Mouse (Mus musculus) kidney, adult 8-10 months (tissue): ENCODE measurements at regions not wholly inside any gene's neighbourhood (a gene's known extent, or its start where the extent isn't known, plus 50 kb on each side); places are given as distances from the start of the nearest gene placed in this dataset.
"Not testable (repeated sequence)": the region's sequence is repeated elsewhere in the genome, so short reads cannot be mapped to it uniquely, and the experiment has no call there.

ENCODE experiments used
- DNase-seq, 2 experiments: peaks; one replicate each; pipeline ENCODE4 v3.0.0; 2022

DNA sequence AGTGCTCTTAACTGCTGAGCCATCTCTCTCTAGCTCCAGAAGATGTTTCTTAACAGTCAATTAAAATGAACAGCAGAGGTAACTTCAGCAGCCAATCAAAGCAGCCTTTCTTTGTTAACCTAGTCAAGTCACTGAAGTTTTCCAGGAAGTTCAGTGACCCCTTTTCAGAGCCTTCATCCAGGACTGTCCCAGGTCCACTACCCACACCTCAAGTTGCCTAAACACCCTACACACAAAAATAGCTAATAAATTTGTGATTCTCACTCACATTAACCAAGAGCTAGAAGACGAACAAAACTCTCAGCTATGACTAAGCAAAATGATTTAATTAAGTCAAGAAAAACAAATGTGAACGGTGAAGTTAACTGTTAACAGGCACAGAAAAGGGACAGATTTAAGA, 214.0 kb upstream of the Smim15 start:
- DNase-seq = peak in 1 of 2 experiments; percentile 63

DNA sequence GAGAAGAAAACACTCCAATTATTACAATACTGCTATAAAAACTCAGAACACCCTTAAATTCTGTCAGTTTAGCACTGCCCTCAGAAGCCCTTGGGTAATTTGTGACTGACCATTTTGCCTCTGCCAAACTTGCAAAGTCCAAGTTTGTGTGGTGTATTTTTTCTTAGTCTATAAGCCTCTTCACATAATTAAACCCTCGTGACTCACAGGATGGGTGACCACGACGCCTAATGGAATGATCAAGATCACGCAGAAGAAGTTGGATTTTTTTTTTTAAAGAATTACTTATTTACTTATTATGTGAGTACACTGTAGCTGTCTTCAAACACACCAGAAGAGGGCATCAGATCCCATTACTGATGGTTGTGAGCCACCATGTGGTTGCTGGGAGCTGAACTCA, 214.4 kb upstream of the Smim15 start:
- DNase-seq = peak; percentile 27 to 61

DNA sequence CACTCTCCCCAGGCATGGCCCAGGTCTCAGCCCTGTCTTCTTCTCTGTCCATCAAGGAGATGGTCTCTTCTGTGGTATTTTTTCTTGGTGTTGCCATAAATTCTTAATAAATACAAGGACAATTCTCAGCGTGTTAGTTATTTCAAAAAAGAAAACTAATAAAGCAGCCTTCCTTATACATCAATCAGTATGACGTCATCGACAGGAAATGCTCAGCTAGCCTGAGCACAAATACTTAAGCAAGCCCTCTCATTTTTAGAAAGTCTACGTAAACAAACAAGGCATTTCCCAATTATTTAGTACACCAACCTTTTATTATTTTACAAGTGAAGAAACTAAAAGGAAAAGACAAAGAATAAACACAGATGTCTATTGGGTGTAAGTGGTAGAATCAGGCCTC, 218.6 kb upstream of the Smim15 start:
- DNase-seq = no peak

DNA sequence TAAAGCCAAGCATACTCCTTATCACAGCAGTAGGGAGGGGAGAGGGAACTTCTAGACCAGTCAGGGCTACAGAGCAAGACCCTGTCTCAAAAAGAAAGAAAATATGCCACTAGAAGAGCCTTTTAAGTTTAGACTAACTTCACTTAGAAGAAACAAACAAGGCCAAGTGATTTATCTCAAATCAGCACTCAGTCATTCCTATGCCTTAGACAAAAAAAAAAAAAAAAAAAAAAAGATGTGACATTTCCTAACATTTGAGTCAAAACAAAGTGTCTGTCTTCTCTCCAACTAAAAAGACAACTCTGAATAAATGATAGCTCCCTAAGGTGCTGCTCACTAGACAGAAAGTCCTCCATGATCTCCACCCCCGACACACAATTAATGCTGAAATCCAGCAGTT, 220.9 kb upstream of the Smim15 start:
- DNase-seq = no peak

DNA sequence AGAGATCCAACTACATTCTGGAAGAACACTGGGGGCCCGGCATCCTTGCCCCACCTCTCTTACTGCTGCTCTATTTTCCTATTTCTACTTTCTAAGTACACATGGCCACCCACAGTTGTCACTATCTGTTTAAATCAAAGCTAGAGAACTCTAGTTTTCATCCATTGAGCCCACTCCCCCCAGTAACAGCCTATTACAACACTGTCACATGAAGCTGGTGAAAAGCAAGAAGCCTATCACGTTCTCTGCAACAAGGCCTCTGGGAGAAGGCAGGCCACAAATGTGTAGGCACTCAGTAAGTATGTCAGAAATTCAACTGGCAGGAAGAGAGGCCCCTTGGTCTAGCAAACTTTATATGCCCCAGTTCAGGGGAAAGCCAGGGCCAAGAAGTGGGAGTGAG, 222.0 kb upstream of the Smim15 start:
- no peak for DNase-seq

DNA sequence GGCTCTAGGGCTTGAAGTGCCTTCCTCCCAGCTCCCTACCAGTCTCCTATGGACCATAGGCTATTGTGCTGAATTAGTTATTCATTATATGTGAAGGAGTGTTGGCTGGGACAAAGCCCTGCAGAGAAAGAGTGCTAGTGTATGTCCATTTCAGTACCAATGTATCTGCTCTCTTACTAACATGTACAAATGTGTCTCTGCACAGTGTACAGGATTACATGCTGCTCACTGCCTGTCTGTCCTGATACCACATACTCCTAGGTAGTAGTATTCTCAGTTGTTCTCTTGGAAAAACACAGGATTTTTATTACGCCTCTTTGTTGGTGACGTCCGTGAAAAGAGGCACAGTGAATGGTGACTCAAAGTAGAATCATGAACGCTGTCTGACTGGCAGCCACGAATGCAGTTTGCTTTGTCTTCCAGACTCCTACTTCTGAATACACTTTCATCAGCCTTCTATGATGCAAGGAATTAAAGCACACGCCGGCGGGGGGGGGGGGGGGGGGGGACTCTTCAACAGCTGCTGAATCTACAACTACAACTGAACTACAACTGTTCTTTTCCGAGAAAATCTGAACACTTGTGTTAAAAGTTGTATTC, 230.6 kb upstream of the Smim15 start:
- no peak for DNase-seq

DNA sequence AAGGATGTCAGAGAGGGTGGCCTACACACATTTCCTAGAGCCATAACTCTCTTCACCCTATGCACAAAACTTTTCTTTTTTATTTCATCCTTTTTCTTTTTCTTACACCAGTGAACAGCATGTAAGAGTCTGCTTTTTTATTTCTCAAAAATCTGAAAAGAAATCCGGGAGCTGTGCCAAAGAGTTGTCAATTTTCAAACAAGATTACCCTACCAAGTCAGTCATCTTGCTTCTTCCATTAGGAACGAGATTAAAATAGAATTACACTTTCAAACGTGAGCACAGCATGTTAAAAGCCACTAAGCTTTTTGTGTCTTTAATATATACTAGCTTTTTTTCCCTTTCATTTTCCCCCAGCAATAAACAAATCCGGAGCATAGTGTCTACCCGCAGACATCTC, 232.2 kb upstream of the Smim15 start:
- no peak for DNase-seq

DNA sequence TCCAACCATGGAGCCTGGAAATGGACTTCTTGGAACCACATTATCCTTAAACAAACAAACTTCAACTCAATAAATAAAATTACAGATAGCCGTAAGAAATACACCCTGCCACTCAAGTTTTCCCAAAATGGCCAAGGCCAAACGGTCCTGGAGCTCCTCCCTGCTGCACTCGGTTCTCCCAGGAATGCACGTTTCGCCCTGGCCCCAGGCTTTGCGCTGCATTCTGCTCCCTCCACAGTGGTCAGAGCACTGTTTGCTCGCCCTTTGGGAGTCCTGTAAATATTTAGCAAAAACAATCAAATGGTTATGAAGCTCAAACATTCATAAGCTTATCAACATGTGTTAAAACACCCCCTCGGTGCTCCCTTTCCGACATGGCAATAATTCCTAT, 233.4 kb upstream of the Smim15 start:
- DNase-seq = no peak

DNA sequence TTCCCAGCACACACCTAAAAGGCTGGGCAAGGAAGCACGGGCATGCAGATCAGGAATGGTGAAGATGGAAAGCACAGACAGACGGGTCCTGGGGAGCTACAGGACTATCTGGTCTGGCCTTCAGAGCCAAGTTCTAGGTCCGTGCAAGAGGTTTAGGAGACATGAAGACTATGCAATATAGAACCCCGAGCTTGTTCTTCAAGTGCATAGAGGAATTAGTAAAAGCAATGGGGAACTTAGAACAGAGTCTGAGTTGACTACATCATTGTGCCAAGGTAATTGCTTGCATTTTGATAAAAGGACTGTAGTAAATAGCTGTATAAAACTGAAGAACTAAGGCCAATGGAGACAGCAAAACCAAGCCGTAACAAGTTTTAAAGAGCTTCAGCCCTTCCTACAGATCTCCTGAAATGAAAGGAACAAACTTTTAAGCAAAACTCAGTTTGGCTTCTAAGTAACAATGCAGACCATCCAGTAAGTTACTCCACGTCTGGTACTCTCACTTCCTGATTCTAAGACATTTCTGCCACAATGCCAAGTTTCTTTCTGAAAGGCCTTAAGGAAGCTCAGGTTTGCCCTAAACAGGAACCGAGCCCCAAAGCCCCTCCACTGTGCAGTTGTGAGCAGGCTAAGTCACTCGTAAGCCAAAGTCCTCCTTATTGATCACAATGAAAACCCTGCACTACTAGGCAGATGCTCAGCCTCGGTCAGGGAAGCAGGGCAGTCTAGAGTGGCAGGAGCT, 234.0 kb upstream of the Smim15 start:
- DNase-seq = no peak

DNA sequence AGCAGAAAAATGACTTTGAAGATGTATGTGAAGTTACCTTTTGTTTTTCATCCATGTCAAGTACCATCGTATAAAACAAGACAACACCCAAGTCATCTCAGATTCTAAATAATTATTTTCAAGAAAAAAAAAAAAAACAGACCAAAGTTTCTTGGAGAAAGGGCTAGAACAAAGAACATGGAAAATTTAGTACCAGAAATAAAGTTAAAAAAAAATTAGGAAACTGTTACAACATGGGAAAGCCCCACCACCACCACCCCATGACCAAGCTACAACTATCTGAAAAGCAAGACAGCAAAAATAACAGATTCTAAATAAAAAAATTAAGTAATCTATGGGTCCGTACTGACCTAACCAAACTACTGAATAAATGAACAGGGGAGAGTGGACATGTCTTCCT, 235.3 kb upstream of the Smim15 start:
- no peak for DNase-seq

DNA sequence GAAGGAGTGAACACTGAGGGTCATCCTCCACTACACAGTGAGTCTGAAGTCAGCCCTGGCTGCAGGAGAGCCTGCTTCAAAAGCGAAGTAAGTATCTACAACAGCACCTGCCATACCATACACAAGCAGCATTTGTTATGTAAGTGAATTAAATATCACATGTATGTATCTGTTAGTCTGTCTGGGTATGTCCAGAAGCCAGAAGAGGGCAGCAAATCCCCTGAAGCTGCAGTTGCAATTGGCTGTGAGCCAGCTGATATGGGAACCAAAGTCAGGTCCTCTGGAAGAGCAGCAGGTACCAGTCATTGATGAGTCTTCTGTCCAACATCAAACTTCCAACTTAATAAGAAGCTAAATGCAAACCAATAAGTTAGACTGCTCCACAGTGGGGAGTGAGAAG, 239.8 kb upstream of the Smim15 start:
- DNase-seq = peak in 1 of 2 experiments; percentile 26

DNA sequence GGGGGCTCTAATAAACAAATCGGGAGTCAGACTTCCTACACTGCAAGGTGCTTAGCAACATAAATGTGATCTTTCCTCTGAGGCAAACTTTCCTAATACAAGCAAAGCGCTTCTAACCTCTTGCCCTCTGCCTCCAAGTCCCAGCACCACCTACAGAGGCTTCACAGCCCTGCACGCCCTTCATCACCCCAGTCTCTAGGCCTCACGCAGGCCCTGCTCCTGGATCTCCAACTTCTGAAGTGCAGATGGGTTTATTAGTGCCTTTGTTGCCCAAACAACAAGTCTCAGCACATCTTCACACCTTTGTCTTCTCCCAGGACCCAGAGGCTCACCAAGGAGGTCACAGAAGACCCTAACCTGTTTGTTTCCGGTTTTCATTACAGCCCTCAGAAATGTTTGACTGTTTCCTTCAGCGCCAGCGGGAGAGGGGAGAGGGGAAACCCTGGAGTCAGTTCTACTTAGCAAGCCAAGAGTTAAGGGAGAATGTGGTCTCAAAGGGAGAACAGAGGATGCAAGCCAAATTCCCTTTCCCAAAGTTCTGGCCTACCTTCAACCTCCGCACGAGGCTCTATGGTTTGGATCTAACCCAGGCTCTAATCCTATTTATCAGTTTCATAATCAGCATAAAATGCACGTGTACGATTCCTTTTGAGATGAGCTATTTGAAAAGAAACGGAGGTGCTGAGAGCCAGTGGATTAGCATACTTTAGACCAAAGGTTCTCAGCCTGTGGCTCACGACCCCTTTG, 244.9 kb upstream of the Smim15 start:
- no peak for DNase-seq

DNA sequence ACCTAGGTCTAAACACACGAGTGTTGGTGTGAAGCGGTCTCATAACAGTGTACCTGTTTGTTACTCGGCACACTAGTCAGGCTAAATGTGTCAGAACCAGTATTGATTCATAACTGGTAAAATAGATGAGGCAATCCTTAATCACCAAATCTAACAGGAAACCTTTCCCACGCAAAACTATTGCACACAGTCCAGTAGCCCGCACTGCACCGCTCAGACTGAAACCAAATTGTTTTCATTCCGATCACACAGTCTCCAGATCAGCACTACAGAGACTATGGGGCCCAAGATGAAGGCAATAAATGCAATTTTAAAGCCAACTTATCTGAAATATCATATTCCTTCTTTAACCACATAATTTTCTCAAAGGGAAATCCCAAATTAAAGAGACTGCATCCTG, 246.1 kb upstream of the Smim15 start:
- no peak for DNase-seq

DNA sequence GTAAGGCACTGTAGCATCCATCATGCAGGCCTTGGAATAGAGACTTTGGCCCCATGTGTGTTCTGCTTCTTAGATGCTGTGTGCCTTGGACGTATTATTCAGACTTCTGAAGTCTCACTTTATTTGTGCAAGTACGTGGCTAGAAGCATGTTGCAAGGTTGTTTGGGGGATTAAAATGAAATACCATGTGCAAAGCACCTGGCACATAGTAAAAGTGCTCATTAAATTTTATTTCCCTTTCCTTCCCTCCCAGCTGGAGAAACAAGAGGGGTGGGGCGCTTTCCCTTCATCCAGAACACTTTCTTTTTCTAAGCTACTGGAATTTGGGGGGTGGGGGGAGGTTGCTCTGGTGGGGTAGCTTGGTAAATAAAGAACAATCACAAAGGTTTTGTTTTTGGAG, 248.7 kb upstream of the Smim15 start:
- DNase-seq = no peak

DNA sequence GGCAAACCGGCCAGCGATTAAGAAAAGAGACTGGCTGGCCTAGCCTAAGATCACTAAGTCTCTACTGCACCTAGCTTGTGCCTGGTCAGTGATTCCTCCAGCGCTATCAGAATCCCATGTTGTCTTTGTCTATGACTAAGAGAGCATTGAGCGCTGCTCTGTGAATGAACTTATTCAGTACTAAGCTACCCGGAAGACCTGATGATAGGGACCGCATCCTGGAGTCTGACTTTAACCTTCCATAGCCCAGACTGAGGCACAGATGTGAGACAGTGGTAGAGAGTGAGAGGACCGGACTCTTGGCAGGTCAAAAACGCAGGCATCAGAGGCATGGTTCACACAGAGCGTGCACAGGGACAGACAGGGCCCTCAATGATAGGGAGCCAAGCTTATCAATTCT, 252.5 kb upstream of the Smim15 start:
- DNase-seq = no peak

DNA sequence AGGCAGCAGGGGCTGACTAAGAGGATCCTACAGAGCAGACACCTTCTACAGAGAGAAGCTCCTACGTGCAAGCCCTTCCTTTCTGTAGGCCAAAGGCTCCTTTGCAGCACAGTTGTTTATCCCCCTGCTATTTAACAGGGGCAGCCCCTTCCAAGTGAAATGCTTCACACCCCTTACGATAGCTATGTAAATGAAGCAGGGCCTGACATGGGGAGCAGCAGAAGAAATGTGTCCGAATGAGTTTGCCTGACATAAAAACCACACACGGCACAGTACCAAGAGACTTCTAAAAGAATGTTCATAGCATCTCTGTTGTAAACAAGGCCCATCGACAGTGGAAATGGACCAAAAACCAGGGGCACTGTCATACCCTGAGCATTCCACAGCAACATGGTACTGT, 259.3 kb upstream of the Smim15 start:
- no peak for DNase-seq

DNA sequence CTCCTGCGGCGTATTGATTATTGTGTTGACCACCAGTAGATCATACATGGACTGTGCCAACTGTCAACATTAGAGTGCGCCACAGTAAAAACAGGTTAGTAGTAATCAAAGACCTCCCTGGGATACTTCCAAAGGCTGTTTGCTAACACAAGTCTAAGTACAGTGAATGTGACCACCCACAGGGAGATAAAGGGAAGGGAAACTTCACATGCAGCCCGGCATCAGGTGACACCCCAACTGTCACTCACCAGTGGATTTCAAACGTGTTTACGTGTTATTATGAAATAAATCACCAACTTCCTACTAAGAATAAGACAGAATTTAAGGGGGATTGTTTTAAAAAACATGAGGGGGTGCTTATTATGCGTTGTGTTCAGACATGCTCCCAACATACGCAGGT, 262.5 kb upstream of the Smim15 start:
- no peak for DNase-seq

DNA sequence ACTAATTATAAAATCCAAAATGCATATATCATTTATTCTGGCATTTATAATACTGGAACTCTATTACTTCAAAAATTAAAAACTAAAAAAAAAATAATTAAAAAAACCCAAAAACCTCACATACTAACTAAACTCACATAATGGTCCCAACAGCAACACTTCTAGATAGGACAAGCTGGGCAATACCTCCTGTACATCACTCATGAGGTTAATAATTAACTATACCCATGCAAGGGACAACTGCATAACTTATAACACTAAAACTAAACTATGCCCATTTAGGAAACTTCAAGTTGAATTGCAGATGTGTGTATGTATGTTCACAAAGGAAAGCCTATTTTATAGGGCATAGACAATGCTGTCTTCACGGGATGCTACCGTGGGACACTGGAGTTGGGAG, 263.0 kb upstream of the Smim15 start:
- no peak for DNase-seq

DNA sequence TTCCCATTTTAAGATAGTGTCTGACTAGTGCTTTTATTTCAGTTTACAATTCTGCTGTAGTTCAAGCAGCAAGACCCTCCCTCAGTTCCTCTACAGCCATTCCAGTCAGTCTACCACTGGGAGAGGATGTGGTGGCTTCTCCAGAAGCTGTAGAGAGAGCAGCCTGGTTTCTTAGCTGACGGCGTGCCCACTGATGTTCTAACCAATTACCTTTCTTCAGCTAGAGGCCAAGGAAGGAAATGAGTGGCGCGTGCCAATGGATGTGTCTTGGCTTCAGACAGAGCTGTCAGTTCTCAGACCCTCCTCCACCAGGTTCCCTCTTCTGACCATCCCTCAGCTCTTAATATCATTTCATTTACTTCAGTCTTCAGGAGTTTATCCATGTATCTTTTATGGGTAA, 264.7 kb upstream of the Smim15 start:
- no peak for DNase-seq

DNA sequence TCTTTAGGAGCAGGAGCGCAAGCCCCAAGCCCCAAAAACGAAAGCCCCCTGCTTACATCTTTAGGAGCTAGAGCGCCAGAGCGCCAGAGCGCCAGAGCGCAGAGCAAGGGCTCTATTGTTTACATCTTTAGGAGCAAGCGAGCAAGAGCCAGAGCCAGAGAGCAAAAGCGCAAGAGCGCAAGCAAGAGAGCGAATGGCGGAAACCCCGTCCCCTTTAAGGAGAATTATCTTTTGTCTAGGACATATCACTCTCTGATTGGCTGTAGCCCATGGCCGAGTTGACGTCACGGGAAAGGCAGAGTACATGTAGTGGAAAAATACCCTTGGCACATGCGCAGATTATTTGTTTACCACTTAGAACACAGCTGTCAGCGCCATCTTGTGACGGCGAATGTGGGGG, 269.7 kb upstream of the Smim15 start:
- DNase-seq = not testable (repeated sequence)

DNA sequence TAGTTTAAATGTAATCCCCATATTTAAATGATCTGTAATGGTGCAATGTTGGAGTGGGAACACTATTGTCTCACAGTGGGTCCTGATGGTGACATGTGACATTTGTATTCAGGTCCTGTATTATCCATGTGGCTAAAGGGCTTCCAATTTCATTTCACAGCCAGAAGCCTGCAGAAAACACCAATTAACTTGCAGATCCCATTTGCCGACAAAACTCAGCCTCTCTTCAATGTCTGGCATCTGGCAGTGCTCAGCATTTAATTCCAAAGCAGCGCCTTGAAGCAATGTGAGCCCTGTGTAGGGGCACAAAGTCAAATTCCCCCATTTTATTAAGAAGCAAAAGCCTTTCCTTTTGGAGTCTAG, 277.0 kb upstream of the Smim15 start:
- no peak for DNase-seq

DNA sequence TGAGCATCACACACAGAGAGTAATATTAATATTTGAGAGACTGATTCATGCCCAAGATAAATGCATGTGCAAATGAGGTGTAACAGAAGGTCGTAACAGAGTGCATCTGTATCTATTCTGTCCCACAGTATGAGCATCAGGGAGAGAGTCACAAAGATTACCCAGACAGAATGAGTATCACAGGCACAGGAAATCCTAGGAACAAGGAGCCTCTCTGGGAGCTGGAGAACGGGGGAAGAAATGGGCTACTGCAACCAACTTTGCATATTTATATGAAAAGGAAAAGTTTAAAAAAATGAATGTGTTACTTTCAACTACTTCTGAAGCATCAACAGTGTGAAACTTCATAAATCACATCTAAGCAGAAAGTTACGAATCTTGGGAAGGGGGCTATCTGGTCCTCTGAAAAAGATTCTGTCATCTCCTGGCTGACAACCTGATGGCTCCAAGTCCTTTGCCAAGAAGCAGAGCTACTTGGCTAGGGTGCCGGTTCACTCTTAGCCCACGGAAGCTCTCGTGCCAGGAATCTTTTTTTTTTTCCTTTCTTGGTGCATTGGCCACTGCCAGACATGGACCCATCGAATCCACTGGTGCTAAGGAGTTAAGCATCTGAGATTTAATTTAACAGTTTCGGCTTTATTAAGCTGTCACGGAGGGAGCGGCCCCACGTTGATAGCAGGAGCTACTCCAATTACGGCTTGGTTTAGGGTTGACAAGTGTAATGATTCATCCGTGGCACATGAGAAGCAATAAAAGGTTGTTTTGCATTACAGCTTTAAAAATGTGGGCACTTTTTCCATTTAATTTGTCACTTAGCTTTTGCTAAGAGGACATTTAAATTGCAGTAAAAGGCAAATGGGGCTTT, 277.6 kb upstream of the Smim15 start:
- no peak for DNase-seq

DNA sequence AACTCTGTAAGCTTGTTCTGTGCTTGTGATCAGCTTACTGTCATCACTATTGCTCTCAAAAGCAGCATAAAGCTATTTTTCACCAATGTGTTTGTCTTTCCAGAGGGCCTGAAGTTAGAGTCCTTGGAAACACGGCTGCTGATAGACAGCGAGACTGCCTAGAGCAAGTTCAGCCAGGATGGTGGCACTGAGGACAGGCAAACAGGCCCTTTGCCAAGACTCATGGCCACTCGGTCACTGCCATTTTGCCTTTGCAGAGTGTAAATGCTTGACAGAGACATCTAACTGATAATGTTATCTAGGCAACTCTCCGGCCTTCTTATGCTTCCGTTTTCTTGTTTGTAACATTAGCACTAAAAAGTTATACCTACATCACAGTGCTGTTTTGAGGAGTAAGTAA, 280.3 kb upstream of the Smim15 start:
- DNase-seq = no peak

DNA sequence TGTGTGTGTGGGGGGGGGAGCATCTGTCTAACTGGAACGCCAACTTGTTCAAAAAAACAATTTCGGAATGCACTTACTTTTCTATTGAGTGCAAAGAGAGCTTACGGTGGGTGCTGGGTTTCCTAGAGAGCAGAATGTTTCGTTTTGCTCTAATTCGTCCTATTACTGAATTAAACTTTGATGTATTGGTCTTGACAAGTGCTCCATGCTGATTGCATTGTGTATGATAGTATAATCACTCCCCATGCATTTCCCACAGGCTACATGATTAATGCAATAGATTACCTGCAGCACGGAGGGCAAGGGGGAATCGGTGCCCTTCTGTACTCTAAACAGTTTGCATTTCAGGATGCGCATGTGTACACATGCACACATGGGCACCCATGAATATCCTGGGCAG, 283.7 kb upstream of the Smim15 start:
- no peak for DNase-seq
